Mouse (Mus musculus): ENCODE measurements around the gene Dnah9. TPM values are rescaled to one million over a fixed set of nuclear protein-coding genes. Genes with fewer than 3 reads are reported as not detected.

Gene Dnah9
- polyA plus RNA-seq, 1 experiment from 2014 or later, result 2.3 TPM

GRCm38 (mm10) chr11:66058956-66059355 is 109.4 kb downstream of the Dnah9 start:
- Histone ChIP-seq H3K27me3 (no peaks in the 10 kb centered on the region), H3K36me3 (no peaks in the 10 kb centered on the region), H3K9ac (replicated peaks) (no peak overlapping the region), H3K4me3 (replicated peaks) (no peak overlapping the region), H3K4me1 (replicated peaks) (no peaks in the 10 kb centered on the region), H3K4me2 (replicated peaks) (no peak overlapping the region), H3K9me3 (no peaks in the 10 kb centered on the region), H3K27ac (no peak overlapping the region)
- WGBS, result 88% methylated on average over 3 of the region's 3 CpGs
- ATAC-seq, result no peak

DNA sequence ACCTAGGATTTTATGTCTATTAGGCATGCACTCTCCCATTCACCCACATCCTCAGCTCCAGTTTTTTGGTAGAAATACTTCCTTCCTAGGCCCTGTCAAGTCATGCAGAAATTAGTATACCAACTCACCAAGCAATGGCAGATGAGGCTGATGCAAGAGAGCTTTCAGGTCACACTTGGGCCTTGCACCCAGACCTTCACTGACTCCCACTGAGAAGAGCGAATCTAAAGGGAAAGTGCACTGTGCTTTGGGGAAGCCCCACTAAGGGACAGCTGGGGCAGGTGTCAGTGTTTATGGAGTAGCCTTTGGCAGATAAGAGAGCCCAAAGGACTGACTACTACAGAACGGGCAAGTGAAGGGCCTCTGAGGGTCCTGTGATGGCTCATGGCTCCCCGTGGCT is 117.1 kb downstream of the Dnah9 start:
- no peak for ATAC-seq

DNA sequence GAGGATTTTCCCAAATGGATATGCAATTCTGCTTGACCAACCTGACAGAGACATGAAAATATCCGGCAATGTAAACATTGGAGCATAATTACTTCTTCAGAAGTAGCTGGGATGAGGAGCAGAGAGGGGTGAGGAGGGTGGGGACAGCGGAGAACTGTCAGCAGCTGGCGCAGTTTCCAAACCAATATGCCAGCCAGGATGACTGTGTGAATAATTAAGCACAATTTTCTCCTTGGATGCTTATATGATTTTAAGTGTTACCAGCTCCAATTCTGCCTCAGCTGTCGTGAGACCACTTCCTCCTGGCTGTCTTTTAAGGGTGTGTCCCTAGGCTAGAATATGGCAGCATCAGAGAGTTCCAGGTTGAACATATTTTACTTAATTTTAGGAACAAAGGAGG is 119.2 kb downstream of the Dnah9 start:
- Histone ChIP-seq H3K4me2 (replicated peaks) (no peak overlapping the region), H3K27me3 (no peaks in the 10 kb centered on the region), H3K9ac (replicated peaks) (no peak overlapping the region), H3K4me3 (replicated peaks) (no peak overlapping the region), H3K27ac (no peak overlapping the region), H3K9me3 (no peaks in the 10 kb centered on the region), H3K36me3 (no peaks in the 10 kb centered on the region), H3K4me1 (replicated peaks) (no peaks in the 10 kb centered on the region)
- ATAC-seq, result no peak
- WGBS, result 75% methylated on average over 4 of the region's 4 CpGs

More for the DNA sequence above, 117.1 kb downstream of the Dnah9 start:
- Histone ChIP-seq H3K27ac (no peak overlapping the region), H3K9ac (replicated peaks) (no peak overlapping the region), H3K4me3 (replicated peaks) (no peak overlapping the region), H3K36me3 (no peaks in the 10 kb centered on the region), H3K4me2 (replicated peaks) (no peak overlapping the region), H3K9me3 (no peaks in the 10 kb centered on the region), H3K27me3 (no peaks in the 10 kb centered on the region), H3K4me1 (replicated peaks) (no peaks in the 10 kb centered on the region)
- WGBS, result 93% methylated on average over 3 of the region's 3 CpGs

- Histone ChIP-seq H3K9me3 (no peaks in the 10 kb centered on the region), H3K27ac (no peak overlapping the region), H3K36me3 (no peaks in the 10 kb centered on the region), H3K4me3 (replicated peaks) (no peak overlapping the region), H3K9ac (replicated peaks) (no peak overlapping the region), H3K4me2 (replicated peaks) (no peak overlapping the region), H3K4me1 (replicated peaks) (no peaks in the 10 kb centered on the region), H3K27me3 (no peaks in the 10 kb centered on the region)
- WGBS, result 74% methylated on average over 4 of the region's 4 CpGs
- ATAC-seq, result no peak
Measured at GRCm38 (mm10) chr11:66046594-66047193, 121.7 kb downstream of the Dnah9 start.

GRCm38 (mm10) chr11:66043635-66044034 is 124.7 kb downstream of the Dnah9 start:
- WGBS, result 77% methylated on average over 6 of the region's 6 CpGs
- Histone ChIP-seq H3K9ac (replicated peaks) (no peak overlapping the region), H3K36me3 (no peaks in the 10 kb centered on the region), H3K4me3 (replicated peaks) (no peak overlapping the region), H3K4me1 (replicated peaks) (no peaks in the 10 kb centered on the region), H3K27ac (no peak overlapping the region), H3K27me3 (no peaks in the 10 kb centered on the region), H3K9me3 (no peaks in the 10 kb centered on the region), H3K4me2 (replicated peaks) (no peak overlapping the region)
- no peak for ATAC-seq

- Histone ChIP-seq H3K27me3 (no peaks in the 10 kb centered on the region), H3K4me2 (replicated peaks) (no peak overlapping the region), H3K27ac (no peak overlapping the region), H3K9ac (replicated peaks) (no peak overlapping the region), H3K9me3 (no peaks in the 10 kb centered on the region), H3K4me1 (replicated peaks) (no peaks in the 10 kb centered on the region), H3K4me3 (replicated peaks) (no peak overlapping the region), H3K36me3 (no peaks in the 10 kb centered on the region)
- 85% methylated on average over 2 of the region's 2 CpGs for WGBS
- ATAC-seq, result no peak
Measured at GRCm38 (mm10) chr11:66042531-66042930, 125.8 kb downstream of the Dnah9 start.

- H3K9me3 ChIP-seq, result no peaks in the 10 kb centered on the region
- H3K4me3 ChIP-seq (replicated peaks), result no peak overlapping the region
- H3K27ac ChIP-seq, result no peak overlapping the region
- H3K4me1 ChIP-seq (replicated peaks), result no peaks in the 10 kb centered on the region
- 85% methylated on average over 1 of the region's 1 CpGs for WGBS
- no peaks in the 10 kb centered on the region for H3K36me3 ChIP-seq
- no peak overlapping the region for H3K4me2 ChIP-seq (replicated peaks)
- ATAC-seq, result no peak
- H3K9ac ChIP-seq (replicated peaks), result no peak overlapping the region
- no peaks in the 10 kb centered on the region for H3K27me3 ChIP-seq
Measured at GRCm38 (mm10) chr11:66025728-66026127, 142.6 kb downstream of the Dnah9 start.

GRCm38 (mm10) chr11:65975871-65976270 is 192.5 kb downstream of the Dnah9 start:
- 70% methylated on average over 3 of the region's 3 CpGs for WGBS
- ATAC-seq, result no peak
- Histone ChIP-seq H3K4me2 (replicated peaks) (no peak overlapping the region), H3K27ac (no peak overlapping the region), H3K4me1 (replicated peaks) (no peaks in the 10 kb centered on the region), H3K9me3 (no peaks in the 10 kb centered on the region), H3K27me3 (no peaks in the 10 kb centered on the region), H3K4me3 (replicated peaks) (no peak overlapping the region), H3K9ac (replicated peaks) (no peak overlapping the region), H3K36me3 (no peaks in the 10 kb centered on the region)

DNA sequence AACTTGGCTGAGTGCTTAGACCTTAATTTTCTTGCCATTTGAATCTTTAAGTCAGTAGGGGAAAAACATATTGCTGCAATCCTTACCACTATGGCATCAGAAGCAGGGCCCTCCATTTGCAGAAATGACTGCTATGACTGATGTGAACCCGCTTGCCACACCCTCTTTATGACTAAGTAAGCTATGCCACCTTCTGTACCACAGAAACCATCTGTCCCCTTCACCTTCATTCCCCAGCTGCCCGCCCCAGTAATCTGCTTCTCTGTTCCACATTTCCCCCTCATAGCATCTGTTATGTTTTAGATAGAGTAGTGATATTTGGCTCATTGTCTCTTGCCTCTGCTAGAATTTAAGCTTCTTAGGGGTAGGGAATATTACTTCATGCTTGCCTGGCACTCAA is 237.6 kb downstream of the Dnah9 start:
- Histone ChIP-seq H3K27me3 (no peaks in the 10 kb centered on the region), H3K4me1 (replicated peaks) (peaks cover 3% of the 10 kb centered on the region), H3K27ac (no peak overlapping the region), H3K9ac (replicated peaks) (no peak overlapping the region), H3K9me3 (no peaks in the 10 kb centered on the region), H3K4me3 (replicated peaks) (no peak overlapping the region), H3K36me3 (no peaks in the 10 kb centered on the region), H3K4me2 (replicated peaks) (no peak overlapping the region)
- ATAC-seq, result no peak
- WGBS, result 89% methylated on average over 2 of the region's 2 CpGs

GRCm38 (mm10) chr11:65930359-65930758 is 238.0 kb downstream of the Dnah9 start:
- ATAC-seq, result no peak
- Histone ChIP-seq H3K27me3 (no peaks in the 10 kb centered on the region), H3K36me3 (no peaks in the 10 kb centered on the region), H3K9me3 (no peaks in the 10 kb centered on the region), H3K4me3 (replicated peaks) (no peak overlapping the region), H3K4me2 (replicated peaks) (no peak overlapping the region), H3K27ac (no peak overlapping the region), H3K4me1 (replicated peaks) (peaks cover 3% of the 10 kb centered on the region), H3K9ac (replicated peaks) (no peak overlapping the region)
- 91% methylated on average over 4 of the region's 4 CpGs for whole genome bisulfite sequencing

GRCm38 (mm10) chr11:65927962-65928361 is 240.4 kb downstream of the Dnah9 start:
- H3K9ac ChIP-seq (replicated peaks), result no peak overlapping the region
- 36% methylated on average over 1 of the region's 1 CpGs for WGBS
- H3K27me3 ChIP-seq, result no peaks in the 10 kb centered on the region
- H3K36me3 ChIP-seq, result no peaks in the 10 kb centered on the region
- ATAC-seq, result peak; percentile 62; the same call in 1 of the 2 replicates
- no peak overlapping the region for H3K4me2 ChIP-seq (replicated peaks)
- H3K27ac ChIP-seq, result peak overlapping the region; percentile 37
- no peaks in the 10 kb centered on the region for H3K9me3 ChIP-seq
- H3K4me1 ChIP-seq (replicated peaks), result peaks cover 3% of the 10 kb centered on the region
- H3K4me3 ChIP-seq (replicated peaks), result no peak overlapping the region

GRCm38 (mm10) chr11:65918480-65919236 is 249.7 kb downstream of the Dnah9 start:
- H3K27ac ChIP-seq, result no peak overlapping the region
- 70% methylated on average over 10 of the region's 10 CpGs for WGBS
- no peaks in the 10 kb centered on the region for H3K9me3 ChIP-seq
- H3K27me3 ChIP-seq, result no peaks in the 10 kb centered on the region
- no peak overlapping the region for H3K4me2 ChIP-seq (replicated peaks)
- no peaks in the 10 kb centered on the region for H3K36me3 ChIP-seq
- H3K9ac ChIP-seq (replicated peaks), result no peak overlapping the region
- H3K4me3 ChIP-seq (replicated peaks), result no peak overlapping the region
- no peak for ATAC-seq
- no peaks in the 10 kb centered on the region for H3K4me1 ChIP-seq (replicated peaks)

Data from midbrain, embryonic 13.5 days (tissue).